Mouse (Mus musculus): ENCODE data around the gene Plg. TPM values are rescaled to one million over a fixed set of nuclear protein-coding genes. Genes with fewer than 3 reads are reported as not detected.
A peak's percentile ranks its signal among the peaks of the same experiment; 100 is the strongest.

Gene Plg
- total and polyA plus RNA-seq, 3 experiments = 0.04 TPM; not detected in 2

GRCm38 (mm10) chr17:12367373-12367930 is 11.0 kb upstream of the Plg start:
- TF ChIP-seq EP300 (IDR thresholded peaks at IDR 0.05; ENCODE audit: insufficient read depth, low read depth, low read length) = peak; percentile 76; the same call in 1 of the 2 replicates
- TF ChIP-seq POLR2A (IDR thresholded peaks at IDR 0.05; ENCODE audit: insufficient read depth, low read depth, low read length) = no peak
- peak; percentile 85 for TF ChIP-seq CTCF (IDR thresholded peaks at IDR 0.05)
- Histone ChIP-seq H3K27me3 (ENCODE audit: control insufficient read depth, insufficient read depth, low read length) (no peaks in the 10 kb centered on the region), H3K9ac (ENCODE audit: low read depth, low read length) (no peak overlapping the region), H3K27ac (no peak overlapping the region), H3K36me3 (ENCODE audit: control insufficient read depth, insufficient read depth, low read length) (no peaks in the 10 kb centered on the region), H3K79me2 (replicated peaks; ENCODE audit: control insufficient read depth, insufficient read depth, low read length) (no peaks in the 10 kb centered on the region), H3K4me3 (no peak overlapping the region), H3K4me1 (ENCODE audit: control insufficient read depth, insufficient read depth, low read length) (peaks cover 3% of the 10 kb centered on the region)
- peak; percentile 53 to 63 for DNase-seq
- intact Hi-C loops (cut with DNase I) = loop anchor here (1.0 to 5.0 kb wide), 2 partner anchors 50 to 101 kb away; partner anchors contain the start of gene Map3k4
- 33% methylated on average over 5 of the region's 5 CpGs for WGBS

- no peak for TF ChIP-seq POLR2A (IDR thresholded peaks at IDR 0.05; ENCODE audit: insufficient read depth, low read depth, low read length)
- no peak for TF ChIP-seq CTCF (IDR thresholded peaks at IDR 0.05)
- no peak for TF ChIP-seq EP300 (IDR thresholded peaks at IDR 0.05; ENCODE audit: insufficient read depth, low read depth, low read length)
- no peak overlapping the region for H3K27ac ChIP-seq
- intact Hi-C loops (cut with DNase I) = loop anchor here (2.0 to 5.0 kb wide), 2 partner anchors 52 to 69 kb away; partner anchors contain the start of gene Map3k4
- peaks cover 3% of the 10 kb centered on the region for H3K4me1 ChIP-seq (ENCODE audit: control insufficient read depth, insufficient read depth, low read length)
- 63% methylated on average over 5 of the region's 5 CpGs for WGBS
- no peaks in the 10 kb centered on the region for H3K79me2 ChIP-seq (replicated peaks; ENCODE audit: control insufficient read depth, insufficient read depth, low read length)
- H3K27me3 ChIP-seq (ENCODE audit: control insufficient read depth, insufficient read depth, low read length) = no peaks in the 10 kb centered on the region
- DNase-seq = no peak
- no peak overlapping the region for H3K4me3 ChIP-seq
- no peak overlapping the region for H3K9ac ChIP-seq (ENCODE audit: low read depth, low read length)
- H3K36me3 ChIP-seq (ENCODE audit: control insufficient read depth, insufficient read depth, low read length) = no peaks in the 10 kb centered on the region
Measured at GRCm38 (mm10) chr17:12369393-12369792, 9.0 kb upstream of the Plg start.

GRCm38 (mm10) chr17:12370289-12370688 is 8.1 kb upstream of the Plg start:
- peaks cover 3% of the 10 kb centered on the region for H3K4me1 ChIP-seq (ENCODE audit: control insufficient read depth, insufficient read depth, low read length)
- 64% methylated on average over 4 of the region's 4 CpGs for WGBS

GRCm38 (mm10) chr17:12371310-12371925 is 7.0 kb upstream of the Plg start:
- Histone ChIP-seq H3K36me3 (ENCODE audit: control insufficient read depth, insufficient read depth, low read length) (no peaks in the 10 kb centered on the region), H3K4me3 (no peak overlapping the region), H3K27ac (no peak overlapping the region), H3K79me2 (replicated peaks; ENCODE audit: control insufficient read depth, insufficient read depth, low read length) (no peaks in the 10 kb centered on the region), H3K4me1 (ENCODE audit: control insufficient read depth, insufficient read depth, low read length) (peaks cover 3% of the 10 kb centered on the region), H3K27me3 (ENCODE audit: control insufficient read depth, insufficient read depth, low read length) (no peaks in the 10 kb centered on the region), H3K9ac (ENCODE audit: low read depth, low read length) (no peak overlapping the region)
- WGBS = 29% methylated on average over 10 of the region's 10 CpGs
- intact Hi-C loops (cut with DNase I) = loop anchor here (5.0 kb wide), 2 partner anchors 144 to 254 kb away; partner anchors contain the start of gene Agpat4
- peak; percentile 9 to 22 for DNase-seq
- peak; percentile 69 for TF ChIP-seq CTCF (IDR thresholded peaks at IDR 0.05)
- no peak for TF ChIP-seq EP300 (IDR thresholded peaks at IDR 0.05; ENCODE audit: insufficient read depth, low read depth, low read length)

More at GRCm38 (mm10) chr17:12370289-12370688, 8.1 kb upstream of the Plg start:
- H3K9ac ChIP-seq (ENCODE audit: low read depth, low read length) = no peak overlapping the region
- H3K4me3 ChIP-seq = no peak overlapping the region
- TF ChIP-seq POLR2A (IDR thresholded peaks at IDR 0.05; ENCODE audit: insufficient read depth, low read depth, low read length) (no peak), CTCF (IDR thresholded peaks at IDR 0.05) (no peak), EP300 (IDR thresholded peaks at IDR 0.05; ENCODE audit: insufficient read depth, low read depth, low read length) (no peak)
- H3K27ac ChIP-seq = no peak overlapping the region
- intact Hi-C loops (cut with DNase I) = loop anchor here (5.0 kb wide), 2 partner anchors 143 to 253 kb away; partner anchors contain the start of gene Agpat4
- H3K79me2 ChIP-seq (replicated peaks; ENCODE audit: control insufficient read depth, insufficient read depth, low read length) = no peaks in the 10 kb centered on the region
- no peak for DNase-seq
- no peaks in the 10 kb centered on the region for H3K36me3 ChIP-seq (ENCODE audit: control insufficient read depth, insufficient read depth, low read length)
- no peaks in the 10 kb centered on the region for H3K27me3 ChIP-seq (ENCODE audit: control insufficient read depth, insufficient read depth, low read length)

- Histone ChIP-seq H3K9ac (ENCODE audit: low read depth, low read length) (no peak overlapping the region), H3K27ac (no peak overlapping the region), H3K79me2 (replicated peaks; ENCODE audit: control insufficient read depth, insufficient read depth, low read length) (no peaks in the 10 kb centered on the region), H3K36me3 (ENCODE audit: control insufficient read depth, insufficient read depth, low read length) (no peaks in the 10 kb centered on the region), H3K4me1 (ENCODE audit: control insufficient read depth, insufficient read depth, low read length) (peaks cover 3% of the 10 kb centered on the region), H3K27me3 (ENCODE audit: control insufficient read depth, insufficient read depth, low read length) (no peaks in the 10 kb centered on the region), H3K4me3 (no peak overlapping the region)
- 5% methylated on average over 4 of the region's 4 CpGs for WGBS
- intact Hi-C loops (cut with DNase I) = loop anchor here (1.0 to 5.0 kb wide), 3 partner anchors 145 to 336 kb away; partner anchors contain the start of gene Agpat4
- peak; percentile 64 to 74 for DNase-seq
- TF ChIP-seq CTCF (IDR thresholded peaks at IDR 0.05) (peak; percentile 94), EP300 (IDR thresholded peaks at IDR 0.05; ENCODE audit: insufficient read depth, low read depth, low read length) (peak; percentile 38; the same call in 1 of the 2 replicates), POLR2A (IDR thresholded peaks at IDR 0.05; ENCODE audit: insufficient read depth, low read depth, low read length) (no peak)
Measured at GRCm38 (mm10) chr17:12372021-12372420, 6.4 kb upstream of the Plg start.

Data from heart, adult 2 months (tissue).